Mouse (Mus musculus): ENCODE measurements around the gene Mnx1. TPM values are rescaled to one million over a fixed set of nuclear protein-coding genes. Genes with fewer than 3 reads are reported as not detected.

The Mnx1 gene
- polyA plus RNA-seq, 1 experiment, result 3.6 TPM

DNA sequence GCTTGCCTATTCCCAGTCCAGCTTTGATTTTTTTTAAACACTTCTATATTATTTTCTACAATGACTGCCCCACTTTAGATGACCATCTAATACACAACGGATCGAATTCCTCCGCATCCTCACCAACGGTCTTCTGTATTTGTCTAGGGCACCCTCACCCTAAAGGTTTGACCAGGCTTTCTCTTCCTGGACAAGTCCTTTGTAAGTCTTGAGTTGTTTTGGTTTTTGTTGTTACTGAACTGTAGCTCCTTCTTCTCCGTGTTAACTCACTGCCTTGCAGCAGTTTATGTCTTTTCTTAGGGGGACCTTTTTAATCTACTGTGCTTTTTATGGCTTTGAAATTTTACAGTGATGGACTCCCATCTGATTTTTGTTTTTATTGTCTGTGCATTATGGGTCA lies 8.0 kb downstream of the Mnx1 start:
- Histone ChIP-seq H3K36me3 (ENCODE audit: control insufficient read depth, insufficient read depth, low read length) (0 out of 2 replicates have a peak, but pooled peaks cover 2% of the 10 kb centered on the region), H3K4me1 (ENCODE audit: control insufficient read depth, insufficient read depth, insufficient read length, low read length) (peaks cover 14% of the 10 kb centered on the region), H3K27me3 (ENCODE audit: control insufficient read depth, insufficient read depth, low read length) (peaks cover 12% of the 10 kb centered on the region; the same call in 1 of the 2 replicates), H3K27ac (ENCODE audit: insufficient read depth, low read depth, low read length) (no peak overlapping the region), H3K4me3 (ENCODE audit: low read depth, low read length) (no peak overlapping the region)
- WGBS, result 73% methylated on average over 5 of the region's 5 CpGs
- TF ChIP-seq POLR2A (IDR thresholded peaks at IDR 0.05; ENCODE audit: low read depth, low read length), result no peak
- TF ChIP-seq CTCF (IDR thresholded peaks at IDR 0.05; ENCODE audit: extremely low read depth, insufficient read length, insufficient replicate concordance, low read depth, low read length), result no peak

DNA sequence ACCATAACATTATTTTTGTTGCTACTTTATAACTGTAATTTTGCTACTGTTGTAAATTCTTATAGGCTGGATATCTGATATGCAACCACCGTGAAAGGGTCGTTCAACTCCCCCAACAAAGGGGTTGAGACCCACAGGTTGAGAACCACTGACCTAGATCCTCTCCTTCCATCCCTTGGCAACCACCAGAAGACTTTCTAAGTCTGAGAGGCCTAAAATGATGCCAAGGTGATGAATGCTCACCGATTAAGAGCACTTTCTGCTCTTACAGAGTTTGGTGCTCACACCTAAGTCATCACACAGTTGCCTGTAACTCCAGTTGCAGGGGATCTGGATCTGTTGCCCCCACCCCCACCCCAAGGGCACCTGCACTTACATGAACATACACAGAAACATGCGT lies 8.8 kb downstream of the Mnx1 start:
- 51% methylated on average over 4 of the region's 4 CpGs for WGBS
- no peak overlapping the region for H3K27ac ChIP-seq (ENCODE audit: insufficient read depth, low read depth, low read length)
- no peak overlapping the region for H3K4me3 ChIP-seq (ENCODE audit: low read depth, low read length)
- no peak for TF ChIP-seq CTCF (IDR thresholded peaks at IDR 0.05; ENCODE audit: extremely low read depth, insufficient read length, insufficient replicate concordance, low read depth, low read length)
- TF ChIP-seq POLR2A (IDR thresholded peaks at IDR 0.05; ENCODE audit: low read depth, low read length), result no peak
- 0 out of 2 replicates have a peak, but pooled peaks cover 2% of the 10 kb centered on the region for H3K36me3 ChIP-seq (ENCODE audit: control insufficient read depth, insufficient read depth, low read length)
- H3K27me3 ChIP-seq (ENCODE audit: control insufficient read depth, insufficient read depth, low read length), result peaks cover 12% of the 10 kb centered on the region; the same call in 1 of the 2 replicates
- peaks cover 12% of the 10 kb centered on the region for H3K4me1 ChIP-seq (ENCODE audit: control insufficient read depth, insufficient read depth, insufficient read length, low read length)

DNA sequence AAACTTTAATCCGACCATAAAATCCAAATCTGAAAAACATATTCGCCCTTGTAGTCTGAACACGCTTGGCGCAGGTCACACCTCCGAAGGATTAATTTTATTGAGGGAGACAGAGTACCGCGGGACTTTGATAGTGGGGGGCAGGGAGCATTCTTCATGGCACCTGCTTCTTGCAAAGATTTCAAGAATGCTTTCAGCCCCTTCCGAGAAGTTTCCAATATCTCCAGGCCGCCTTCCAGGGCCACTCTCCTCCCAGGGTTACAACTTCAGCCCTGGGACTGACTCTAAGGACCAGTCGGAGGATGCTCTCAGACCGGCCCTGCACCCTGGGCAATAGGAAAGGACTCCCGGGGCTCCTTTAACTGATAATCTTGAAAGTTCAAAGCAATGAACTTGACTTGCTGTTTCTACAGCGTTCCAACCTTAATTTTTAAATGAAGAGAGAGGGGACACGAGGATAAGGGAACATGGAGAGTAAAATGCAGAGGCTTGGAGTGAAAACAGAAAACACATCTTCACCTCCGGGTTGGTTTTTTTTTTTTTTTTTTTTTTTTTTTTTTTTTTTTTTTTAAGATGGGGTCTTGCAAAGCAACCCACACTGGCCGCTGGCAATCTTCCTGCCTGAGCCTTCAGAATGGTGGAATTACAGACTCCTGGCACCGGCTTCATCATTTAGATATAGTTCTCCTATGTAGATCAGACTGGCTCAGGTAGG lies 9.8 kb downstream of the Mnx1 start:
- Histone ChIP-seq H3K4me1 (ENCODE audit: control insufficient read depth, insufficient read depth, insufficient read length, low read length) (peaks cover 12% of the 10 kb centered on the region), H3K27ac (ENCODE audit: insufficient read depth, low read depth, low read length) (peak overlapping the region; percentile 64; the same call in 1 of the 2 replicates), H3K27me3 (ENCODE audit: control insufficient read depth, insufficient read depth, low read length) (peaks cover 12% of the 10 kb centered on the region; the same call in 1 of the 2 replicates), H3K4me3 (ENCODE audit: low read depth, low read length) (peak overlapping the region; percentile 77), H3K36me3 (ENCODE audit: control insufficient read depth, insufficient read depth, low read length) (no peaks in the 10 kb centered on the region)
- TF ChIP-seq POLR2A (IDR thresholded peaks at IDR 0.05; ENCODE audit: low read depth, low read length) (no peak), CTCF (IDR thresholded peaks at IDR 0.05; ENCODE audit: extremely low read depth, insufficient read length, insufficient replicate concordance, low read depth, low read length) (no peak)
- 4% methylated on average over 17 of the region's 17 CpGs for WGBS

- WGBS, result 3% methylated on average over 67 of the region's 67 CpGs
- H3K27me3 ChIP-seq (ENCODE audit: control insufficient read depth, insufficient read depth, low read length), result peaks cover 12% of the 10 kb centered on the region; the same call in 1 of the 2 replicates
- H3K4me3 ChIP-seq (ENCODE audit: low read depth, low read length), result peak overlapping the region; percentile 77
- H3K4me1 ChIP-seq (ENCODE audit: control insufficient read depth, insufficient read depth, insufficient read length, low read length), result peaks cover 14% of the 10 kb centered on the region
- H3K27ac ChIP-seq (ENCODE audit: insufficient read depth, low read depth, low read length), result peak overlapping the region; percentile 64
- TF ChIP-seq POLR2A (IDR thresholded peaks at IDR 0.05; ENCODE audit: low read depth, low read length) (no peak), CTCF (IDR thresholded peaks at IDR 0.05; ENCODE audit: extremely low read depth, insufficient read length, insufficient replicate concordance, low read depth, low read length) (no peak)
- no peaks in the 10 kb centered on the region for H3K36me3 ChIP-seq (ENCODE audit: control insufficient read depth, insufficient read depth, low read length)
Observed at GRCm38 (mm10) chr5:29467489-29468350, 10.6 kb downstream of the Mnx1 start.

GRCm38 (mm10) chr5:29462943-29463686 lies 15.2 kb downstream of the Mnx1 start:
- TF ChIP-seq CTCF (IDR thresholded peaks at IDR 0.05; ENCODE audit: extremely low read depth, insufficient read length, insufficient replicate concordance, low read depth, low read length), result no peak
- no peak for TF ChIP-seq POLR2A (IDR thresholded peaks at IDR 0.05; ENCODE audit: low read depth, low read length)
- Histone ChIP-seq H3K4me3 (ENCODE audit: low read depth, low read length) (no peak overlapping the region), H3K4me1 (ENCODE audit: control insufficient read depth, insufficient read depth, insufficient read length, low read length) (peaks cover 18% of the 10 kb centered on the region), H3K36me3 (ENCODE audit: control insufficient read depth, insufficient read depth, low read length) (no peaks in the 10 kb centered on the region), H3K27me3 (ENCODE audit: control insufficient read depth, insufficient read depth, low read length) (peaks cover 6% of the 10 kb centered on the region; the same call in 1 of the 2 replicates), H3K27ac (ENCODE audit: insufficient read depth, low read depth, low read length) (no peak overlapping the region; the same call in 1 of the 2 replicates)
- WGBS, result 35% methylated on average over 9 of the region's 9 CpGs

DNA sequence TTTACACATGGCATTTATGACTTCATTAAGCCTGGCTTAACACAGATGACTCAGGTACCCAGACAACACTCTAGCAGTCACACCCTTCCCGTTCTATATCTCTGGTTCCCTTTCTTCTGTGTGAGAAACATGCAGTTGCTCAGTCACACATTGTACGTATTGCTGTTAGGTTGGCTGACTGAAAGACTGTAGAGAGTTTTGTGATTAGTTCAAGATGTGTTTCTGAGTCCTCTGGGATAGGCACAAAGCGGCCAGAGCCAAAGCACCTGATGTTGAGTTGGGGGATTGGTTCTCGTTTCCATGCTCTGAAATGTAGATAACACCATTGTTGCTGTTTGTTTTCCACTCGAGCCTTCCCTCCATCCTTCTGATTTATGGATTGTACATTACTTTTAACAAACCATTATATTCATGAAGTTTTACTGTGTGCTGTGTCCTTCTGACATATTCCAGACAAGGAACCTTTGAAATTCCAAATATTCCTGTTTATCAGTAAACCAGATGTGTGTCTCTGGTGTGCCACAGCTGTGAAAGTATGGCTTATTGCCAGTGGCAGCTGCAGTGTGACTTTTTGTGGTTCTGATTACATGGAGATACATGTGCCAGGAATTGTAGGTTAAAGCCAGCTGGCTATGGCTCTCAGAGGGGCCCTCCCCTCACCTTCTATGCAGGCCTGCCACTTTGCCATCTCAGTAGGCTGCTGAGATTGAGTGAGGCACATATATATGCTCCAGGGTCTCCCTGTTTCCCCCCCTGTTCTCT lies 21.2 kb downstream of the Mnx1 start:
- H3K27me3 ChIP-seq (ENCODE audit: control insufficient read depth, insufficient read depth, low read length), result no peaks in the 10 kb centered on the region
- H3K27ac ChIP-seq (ENCODE audit: insufficient read depth, low read depth, low read length), result no peak overlapping the region
- H3K36me3 ChIP-seq (ENCODE audit: control insufficient read depth, insufficient read depth, low read length), result peaks cover 10% of the 10 kb centered on the region
- WGBS, result 50% methylated on average over 5 of the region's 5 CpGs
- no peaks in the 10 kb centered on the region for H3K4me1 ChIP-seq (ENCODE audit: control insufficient read depth, insufficient read depth, insufficient read length, low read length)
- TF ChIP-seq POLR2A (IDR thresholded peaks at IDR 0.05; ENCODE audit: low read depth, low read length) (no peak), CTCF (IDR thresholded peaks at IDR 0.05; ENCODE audit: extremely low read depth, insufficient read length, insufficient replicate concordance, low read depth, low read length) (no peak)
- H3K4me3 ChIP-seq (ENCODE audit: low read depth, low read length), result no peak overlapping the region

Measured in small intestine, adult 2 months (tissue).